In the genomic region with DNA sequence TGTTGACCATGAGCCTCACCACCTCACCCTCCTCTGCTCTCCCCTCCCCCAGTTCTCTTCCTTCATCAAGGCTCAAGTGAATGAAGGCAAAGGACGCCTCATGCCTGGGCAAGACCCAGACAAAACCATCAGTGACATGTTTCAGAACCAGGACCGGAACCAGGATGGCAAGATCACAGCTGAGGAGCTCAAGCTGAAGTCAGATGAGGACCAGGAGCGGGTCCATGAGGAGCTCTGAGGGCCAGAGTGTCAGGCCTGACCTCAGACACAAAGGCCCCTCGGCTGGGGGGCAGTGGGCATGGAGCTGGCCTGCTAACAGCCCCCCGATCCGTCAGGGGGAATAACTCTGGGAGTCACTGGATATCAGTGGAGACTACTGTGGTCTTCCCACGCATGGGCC, we compare ENCODE assay signal across 17 mouse cellular contexts. TPM values are rescaled to one million over a fixed set of nuclear protein-coding genes. Genes with fewer than 3 reads are reported as not detected.
"Had no signal": no experiment of that assay in that cellular context is flagged by ENCODE, and none has a peak within 500 bp of the region (broad histone marks: within the 10 kb centered on the region; RNA-seq: fewer than 3 reads in every experiment).

No protein-coding gene starts in this region.

- DNase-seq: lung, adult 18-20 months; lung, embryonic 14.5 days; lung, postnatal 10 days; lung, postnatal 4 days; midbrain, embryonic 14.5 days; retina, postnatal 1 day; right cerebral cortex, adult 18-20 months; thymus, adult 2 months; thymus, postnatal 25 days had no signal

- ATAC-seq: midbrain, embryonic 16.5 days had no signal

- H3K4me3 ChIP-seq: midbrain, embryonic 10.5 days; myocyte; neural tube, embryonic 13.5 days; neural tube, embryonic 15.5 days; stomach, embryonic 15.5 days had no signal

- H3K9ac ChIP-seq: lung, embryonic 14.5 days; neural tube, embryonic 13.5 days; neural tube, embryonic 15.5 days; stomach, embryonic 15.5 days had no signal

- H3K4me1 ChIP-seq: stomach, embryonic 15.5 days had no signal

- H3K4me2 ChIP-seq: lung, embryonic 14.5 days; neural tube, embryonic 13.5 days; neural tube, embryonic 15.5 days; stomach, embryonic 15.5 days had no signal

- H3K27ac ChIP-seq: midbrain, embryonic 10.5 days; neural tube, embryonic 13.5 days; neural tube, embryonic 15.5 days; stomach, embryonic 15.5 days; stomach, postnatal 0 days had no signal

- H3K9me3 ChIP-seq: midbrain, embryonic 10.5 days; neural tube, embryonic 13.5 days; neural tube, embryonic 15.5 days; stomach, embryonic 15.5 days had no signal

- H3K27me3 ChIP-seq: neural tube, embryonic 13.5 days; neural tube, embryonic 15.5 days; stomach, embryonic 15.5 days had no signal

- H3K36me3 ChIP-seq: neural tube, embryonic 15.5 days had no signal

RNA-seq across cellular contexts. Expression of a gene that starts 17.9 kb away (rescaled TPM):
- polyA plus RNA-seq: liver, embryonic 16.5 days had no signal
